Mouse (Mus musculus) left cerebral cortex, postnatal 25 days (tissue): ENCODE results near the gene Ceacam1. TPM values are rescaled to one million over a fixed set of nuclear protein-coding genes. Genes with fewer than 3 reads are reported as not detected.
"Not testable (repeated sequence)": the region's sequence is repeated elsewhere in the genome, so short reads cannot be mapped to it uniquely, and the experiment has no call there.

ENCODE experiments used
- DNase-seq, 2 experiments: peaks; one replicate each; pipeline ENCODE4 v3.0.0; 2022; ENCODE audit warnings: low spot score in 2 of 2, mixed read lengths in 1 of 2
- intact Hi-C: fragments of 180-260 bp; cut with DNase I; formaldehyde crosslinking; loops from one replicate; pipeline ENCODE4 v1.15.1; 2025
- total RNA-seq, 2 experiments: library from RNA; stranded (reverse); gene quantifications; 2 replicates each; pipeline ENCODE4 v1.2.3; 2021

Gene Ceacam1
- total RNA-seq, 2 experiments from 2014 or later, result 2.2 to 2.7 TPM

DNA sequence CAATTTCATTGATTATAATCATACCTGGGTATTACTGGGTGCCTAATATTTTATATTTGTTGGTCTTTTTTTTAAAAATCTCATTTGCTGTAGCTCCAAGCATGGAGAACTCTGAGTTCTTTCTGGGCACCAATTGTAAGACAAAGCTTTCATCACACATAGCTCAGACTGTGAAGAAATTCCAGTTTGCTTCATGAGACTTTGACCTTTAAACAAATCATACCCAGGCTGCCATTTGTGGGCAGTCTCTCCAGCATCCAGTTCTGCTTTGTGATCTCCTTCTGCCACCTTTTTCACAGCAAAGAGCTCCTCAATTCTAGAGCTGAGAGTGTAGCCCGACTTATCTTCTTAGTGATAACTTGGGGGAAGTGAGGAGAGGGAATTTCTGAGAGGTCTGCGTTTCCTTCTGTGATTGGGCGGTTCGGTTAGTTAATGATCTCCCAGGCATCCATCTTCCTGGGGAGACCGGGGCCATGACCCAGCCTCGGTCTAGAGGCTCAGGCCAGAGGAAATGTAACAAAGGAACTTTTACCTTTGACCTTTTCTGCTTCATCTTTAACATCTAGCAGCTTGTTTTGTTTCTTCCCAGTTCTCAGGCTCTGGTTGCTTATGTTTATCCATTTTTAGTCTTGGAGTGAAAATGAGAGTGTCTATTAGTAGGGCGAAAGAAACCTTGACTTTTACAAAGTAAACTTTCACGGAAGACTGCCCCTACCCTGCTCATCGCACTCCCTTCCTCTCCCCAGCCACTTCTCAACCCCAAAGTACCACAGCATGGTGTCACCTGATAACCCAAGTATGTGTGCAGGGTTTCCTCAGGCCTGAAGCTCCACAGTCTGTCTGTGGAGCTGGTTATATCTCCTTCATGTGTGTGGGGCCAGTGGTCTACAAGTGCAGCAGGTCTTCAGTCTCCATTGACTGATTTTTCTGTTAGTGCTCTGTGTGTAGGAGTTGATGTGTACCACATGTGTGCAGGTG lies 27.2 kb downstream of the Ceacam1 start:
- intact Hi-C loops, result no loop called here
- no peak for DNase-seq

GRCm38 (mm10) chr7:25440816-25441153 lies 36.6 kb downstream of the Ceacam1 start:
- DNase-seq, result no peak
- intact Hi-C loops, result no loop called here

DNA sequence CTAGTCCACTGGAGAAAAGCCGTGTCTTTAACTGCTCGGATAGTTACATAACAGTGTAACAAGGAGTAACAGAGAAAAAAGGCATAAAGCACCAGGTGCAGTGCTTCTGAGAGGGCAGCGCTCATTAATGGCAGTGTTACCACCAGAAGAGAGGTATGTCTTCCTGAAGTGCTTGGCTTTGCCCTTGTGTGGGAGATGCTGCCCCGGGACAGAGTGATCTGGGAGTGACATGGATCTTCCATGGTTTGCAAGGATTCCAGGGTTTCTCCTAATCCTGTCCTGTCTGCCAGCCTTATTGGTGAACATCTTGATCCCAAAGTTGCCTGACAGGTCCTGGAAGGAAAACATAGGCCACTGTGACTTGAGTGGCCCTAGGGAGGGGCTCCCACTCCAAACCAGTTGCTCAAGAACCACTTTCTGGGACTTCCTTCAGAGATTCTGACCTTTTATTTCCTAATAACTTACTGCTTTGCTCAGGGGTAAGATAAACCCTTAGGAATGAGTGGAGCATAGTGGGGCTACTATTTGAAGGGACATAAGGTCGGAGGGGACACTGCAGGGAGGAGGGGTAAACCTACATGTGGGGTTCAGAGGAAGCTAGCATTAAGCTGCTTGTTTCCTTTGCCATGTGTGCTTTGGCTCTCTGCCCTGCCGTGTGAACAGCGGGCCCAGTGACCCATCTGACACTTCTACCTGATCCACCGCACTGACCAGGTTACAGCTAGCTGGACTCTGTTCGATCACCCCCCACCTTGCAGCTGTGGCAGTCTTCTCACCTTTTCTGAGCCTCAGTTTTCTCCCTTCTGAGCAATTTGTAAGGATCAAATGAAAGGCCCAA lies 37.2 kb downstream of the Ceacam1 start:
- DNase-seq, result no peak
- intact Hi-C loops, result no loop called here

DNA sequence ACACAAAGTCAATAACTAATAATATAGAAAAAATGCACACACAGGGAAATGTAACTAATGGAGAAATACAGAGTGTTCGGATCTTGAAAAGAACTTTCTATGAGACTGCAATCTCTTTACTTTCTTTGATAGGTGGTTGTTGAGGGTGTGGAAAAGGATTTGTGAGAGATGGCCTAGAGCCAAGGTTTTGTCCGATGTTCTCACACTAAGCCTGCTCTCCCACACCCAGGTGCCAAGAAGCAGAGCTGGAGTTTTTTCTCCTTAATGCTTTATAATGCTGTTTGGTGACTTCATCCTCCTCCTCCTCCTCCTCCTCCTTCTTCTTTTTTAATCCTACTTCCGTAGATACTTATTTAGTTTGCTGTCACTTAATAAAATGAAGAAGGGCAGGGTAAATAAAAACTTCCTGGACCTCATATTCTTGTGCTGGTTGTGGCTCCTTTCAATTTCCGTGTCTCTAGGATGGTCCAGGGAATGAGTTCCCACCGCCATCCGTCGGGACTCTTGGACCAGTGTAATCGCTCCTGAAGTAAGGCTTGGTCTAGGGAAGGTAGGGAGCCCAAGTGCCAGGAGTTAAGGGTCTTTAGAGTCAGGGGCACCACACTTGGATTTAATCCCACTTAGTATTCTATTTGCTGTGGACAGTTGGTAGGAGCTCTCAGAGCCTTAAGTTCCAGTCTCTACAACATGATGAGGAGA lies 38.1 kb downstream of the Ceacam1 start:
- DNase-seq, result no peak
- intact Hi-C loops, result no loop called here

DNA sequence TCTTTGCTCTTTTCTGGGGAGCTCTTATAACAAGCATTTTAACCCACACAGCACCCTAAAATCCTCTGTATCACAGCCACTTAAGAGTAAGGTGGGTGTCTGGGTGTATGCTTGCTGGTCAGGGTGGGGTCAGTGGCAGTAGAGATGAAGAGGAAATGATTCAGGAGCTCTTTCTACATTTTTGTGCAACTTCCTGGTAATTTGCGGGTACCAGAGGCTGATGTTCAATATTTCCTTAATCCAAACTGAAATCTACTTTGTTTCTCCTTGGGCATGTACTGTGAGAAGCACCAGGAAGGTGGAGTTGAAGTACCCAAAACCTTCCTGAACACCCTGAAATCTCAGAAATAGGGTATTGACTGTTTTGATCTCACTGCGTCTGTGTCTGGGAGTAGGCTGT lies 40.7 kb downstream of the Ceacam1 start:
- intact Hi-C loops, result no loop called here
- DNase-seq, result no peak

- no peak for DNase-seq
- intact Hi-C loops, result no loop called here
These were observed 41.2 kb downstream of the Ceacam1 start for GRCm38 (mm10) chr7:25436226-25436625.

GRCm38 (mm10) chr7:25435546-25435851 lies 41.9 kb downstream of the Ceacam1 start:
- intact Hi-C loops, result no loop called here
- no peak for DNase-seq

- DNase-seq, result no peak
These were observed 42.5 kb downstream of the Ceacam1 start for GRCm38 (mm10) chr7:25434654-25435545.

GRCm38 (mm10) chr7:25433781-25434560 lies 43.4 kb downstream of the Ceacam1 start:
- intact Hi-C loops, result no loop called here
- DNase-seq, result no peak

More at GRCm38 (mm10) chr7:25434654-25435545, 42.5 kb downstream of the Ceacam1 start:
- intact Hi-C loops, result no loop called here

- intact Hi-C loops, result no loop called here
- peak in 1 of 2 experiments; percentile 12 for DNase-seq
These were observed 44.3 kb downstream of the Ceacam1 start for GRCm38 (mm10) chr7:25433007-25433541.

DNA sequence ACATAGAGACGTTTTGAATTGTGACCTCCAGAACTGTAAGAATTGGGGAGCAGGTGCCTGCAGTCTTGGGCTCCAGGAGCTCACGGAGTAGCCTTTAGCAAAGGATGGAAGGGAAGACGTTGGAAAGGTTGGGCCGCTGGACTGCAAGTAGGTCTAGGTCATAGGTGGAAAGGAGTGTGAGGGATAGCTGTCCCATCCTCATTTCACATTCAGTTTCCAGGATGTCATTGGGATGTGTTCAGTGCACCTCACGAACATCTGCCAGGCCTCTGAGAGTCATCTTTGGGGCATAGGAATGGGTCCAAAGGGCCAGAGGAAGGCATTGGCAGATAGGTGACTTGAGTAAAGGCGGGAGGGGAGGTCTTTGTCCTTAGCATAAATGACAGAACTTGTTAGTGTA lies 45.0 kb downstream of the Ceacam1 start:
- intact Hi-C loops, result no loop called here
- no peak for DNase-seq

GRCm38 (mm10) chr7:25429886-25430784 lies 47.3 kb downstream of the Ceacam1 start:
- no peak for DNase-seq
- intact Hi-C loops, result no loop called here

DNA sequence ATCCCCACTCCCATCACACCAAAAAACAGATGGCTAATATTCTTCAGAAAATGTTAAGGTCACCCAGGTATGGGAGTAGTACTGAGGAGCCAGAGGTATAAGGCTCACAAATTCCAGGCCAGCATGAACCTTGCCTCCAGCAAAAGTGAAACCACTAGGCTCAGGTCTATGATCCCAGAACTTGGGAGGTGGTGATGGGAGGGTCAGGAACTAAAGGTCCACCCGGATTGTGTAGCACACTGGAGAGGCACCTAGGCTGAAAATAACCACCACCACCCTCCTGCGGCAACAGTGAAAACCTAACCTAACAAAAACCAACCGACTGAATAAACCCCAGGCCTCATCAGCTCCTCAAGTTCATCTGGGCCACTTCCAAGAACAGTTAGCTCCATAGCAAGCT lies 49.1 kb downstream of the Ceacam1 start:
- DNase-seq, result no peak
- intact Hi-C loops, result no loop called here

GRCm38 (mm10) chr7:25427144-25427543 lies 50.3 kb downstream of the Ceacam1 start:
- intact Hi-C loops, result no loop called here
- DNase-seq, result no peak

GRCm38 (mm10) chr7:25426380-25426779 lies 51.0 kb downstream of the Ceacam1 start:
- DNase-seq, intact Hi-C loops: not testable (repeated sequence)

DNA sequence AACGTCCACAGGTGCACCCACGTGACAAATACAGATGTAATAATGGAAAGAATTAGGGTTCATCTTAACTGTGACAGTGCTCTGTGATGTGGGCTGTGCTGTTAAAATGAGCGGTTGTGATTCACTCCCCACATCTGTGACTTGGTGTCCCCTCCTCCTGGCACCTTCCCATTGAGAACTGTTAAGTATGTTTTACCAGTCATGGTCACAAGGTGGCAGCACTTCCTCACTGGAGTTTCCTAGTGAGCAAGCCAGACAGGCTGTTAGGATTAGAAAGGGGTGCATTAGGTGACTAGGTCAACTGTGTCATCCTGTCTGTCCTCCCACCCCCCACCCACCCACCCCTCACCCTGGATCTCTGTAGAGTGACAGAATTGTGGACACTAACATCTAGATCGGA lies 53.0 kb downstream of the Ceacam1 start:
- intact Hi-C loops, result loop anchor here (1.0 kb wide), 2 partner anchors 55 to 175 kb away; no protein-coding TSS in a partner anchor
- peak; percentile 78 to 88 for DNase-seq

DNA sequence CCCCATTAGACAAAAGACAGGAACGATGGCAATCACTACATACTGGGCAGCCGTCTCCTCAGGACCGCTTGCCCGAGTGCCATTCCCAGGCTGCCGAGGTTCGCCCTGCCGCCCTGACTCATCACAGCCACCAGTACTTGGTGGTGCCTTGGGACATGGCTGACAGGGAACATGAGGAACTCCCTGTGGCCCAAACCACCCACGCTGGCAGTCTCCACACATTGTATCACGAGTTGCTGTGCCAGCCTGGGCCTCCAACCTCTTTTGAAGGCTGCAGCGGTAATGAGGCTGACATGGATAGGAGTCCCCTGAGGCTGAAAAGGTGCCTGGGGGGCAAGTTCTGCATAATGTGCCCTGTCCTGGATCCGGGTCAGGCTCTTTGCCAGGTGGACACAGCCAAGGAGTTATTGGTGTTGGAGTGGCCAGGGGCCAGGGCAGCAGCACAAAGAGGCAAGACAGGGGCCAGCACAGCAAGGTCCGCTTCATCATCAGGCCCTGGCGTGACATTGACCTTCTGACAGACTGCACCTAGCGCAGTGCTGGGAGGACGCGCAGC lies 55.0 kb downstream of the Ceacam1 start:
- DNase-seq, result peak in 1 of 2 experiments; percentile 6
- intact Hi-C loops, result no loop called here
